Mouse (Mus musculus): ENCODE measurements around the gene Tagln2.

The Tagln2 gene

GRCm38 (mm10) chr1:172499765-172500441 is at the start of gene Tagln2:
Gene Tagln2, plus strand, starts transcription at chr1:172500047.
- DNase-seq (ENCODE audit: low spot score in 2 of 2): no peak

GRCm38 (mm10) chr1:172450226-172450625 is 49.6 kb upstream of the Tagln2 start:
- no peak for DNase-seq (ENCODE audit: low spot score in 2 of 2)

- no peak for DNase-seq (ENCODE audit: low spot score in 2 of 2)
Measured at GRCm38 (mm10) chr1:172450848-172451470, 48.9 kb upstream of the Tagln2 start.

DNA sequence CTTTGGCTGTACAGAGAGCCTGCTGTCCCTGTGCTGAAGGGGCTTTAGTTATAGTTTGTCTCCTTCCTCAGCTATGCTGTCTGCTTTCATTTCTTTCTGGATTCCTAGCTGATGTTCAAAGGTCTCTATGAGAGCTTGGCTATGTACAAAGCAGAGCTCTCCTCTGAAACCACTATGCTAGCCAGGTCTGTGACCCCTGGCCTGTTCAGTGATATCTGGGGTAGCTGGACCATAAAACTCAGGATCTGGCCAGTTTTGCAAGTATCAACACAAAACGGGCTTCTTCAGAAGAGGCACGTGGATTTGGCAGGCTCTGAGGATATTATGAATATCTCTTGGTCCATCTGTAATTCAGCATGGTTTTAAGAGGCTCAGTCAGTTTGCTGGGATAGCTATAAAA is 46.9 kb upstream of the Tagln2 start:
- DNase-seq (ENCODE audit: low spot score in 2 of 2): no peak

- DNase-seq (ENCODE audit: low spot score in 2 of 2): no peak
Measured at GRCm38 (mm10) chr1:172453810-172454209, 46.0 kb upstream of the Tagln2 start.

DNA sequence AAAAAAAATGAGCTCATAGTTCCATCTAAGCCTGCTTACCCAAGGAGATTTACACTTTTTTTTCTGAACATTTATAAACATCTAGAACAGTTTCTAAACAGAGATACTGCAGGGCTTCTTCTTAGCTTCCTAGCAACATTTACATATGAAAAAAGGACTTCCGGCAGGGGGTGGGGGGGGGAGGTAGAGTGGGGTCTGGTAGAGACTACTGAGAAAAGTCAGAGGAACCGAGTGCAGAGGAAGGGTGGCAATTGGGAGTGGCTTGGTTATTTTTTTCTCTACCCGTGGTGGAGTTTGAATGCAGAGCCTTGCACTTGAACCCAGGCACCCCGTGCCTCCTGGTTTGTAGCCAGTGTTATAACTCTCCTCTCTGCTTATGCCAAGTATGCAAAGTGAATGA is 44.4 kb upstream of the Tagln2 start:
- DNase-seq (ENCODE audit: low spot score in 2 of 2): no peak

DNA sequence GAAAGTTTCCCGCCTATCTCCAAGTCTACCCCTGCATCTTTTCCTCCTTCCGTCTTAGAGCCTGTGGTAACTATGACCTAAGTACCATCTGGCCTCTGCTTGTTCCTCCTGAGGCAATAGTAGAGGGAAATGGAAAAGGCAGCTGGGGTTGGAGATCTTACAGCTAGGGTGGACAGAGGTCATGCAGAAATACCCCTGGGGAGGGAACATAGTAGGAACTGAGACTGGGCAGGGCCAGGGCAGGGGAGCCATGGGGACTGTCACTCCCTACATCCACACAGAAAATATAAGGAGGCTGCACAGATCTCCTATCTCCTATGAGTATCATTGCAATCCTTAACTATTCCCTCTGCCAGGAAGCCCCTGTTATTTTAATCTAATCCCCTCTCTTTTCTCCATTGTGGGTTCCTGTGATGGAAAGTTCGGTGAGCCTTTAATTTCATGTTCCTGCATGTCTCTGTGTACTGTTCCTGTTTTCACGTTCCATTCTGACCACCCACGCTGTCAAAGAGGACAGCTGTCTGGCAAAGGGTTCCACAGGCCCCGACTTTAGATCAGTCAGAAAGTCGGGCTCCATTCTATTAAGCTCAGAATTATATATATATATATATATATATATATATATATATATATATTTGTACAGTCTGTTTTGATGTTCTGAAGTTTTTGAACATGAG is 43.7 kb upstream of the Tagln2 start:
- DNase-seq (ENCODE audit: low spot score in 2 of 2): no peak

DNA sequence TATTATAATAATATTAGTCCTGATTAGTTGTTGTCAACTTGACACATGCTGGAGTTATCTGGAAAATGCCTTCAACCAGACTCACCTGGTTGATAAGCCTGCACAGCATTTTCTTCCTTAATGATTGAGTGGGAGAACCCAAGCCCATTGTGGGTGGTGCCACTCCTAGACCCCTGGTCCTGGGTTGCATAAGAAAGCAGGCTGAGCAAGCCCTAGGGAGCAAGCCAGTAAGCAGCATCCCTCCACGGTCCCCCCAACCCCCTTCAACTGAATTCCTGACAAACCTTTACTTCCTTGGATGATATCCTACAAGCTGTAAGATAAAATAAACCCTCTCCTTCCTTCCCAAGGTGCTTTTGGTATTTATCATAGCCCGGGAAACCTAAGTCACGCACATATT is 42.7 kb upstream of the Tagln2 start:
- no peak for DNase-seq (ENCODE audit: low spot score in 2 of 2)

GRCm38 (mm10) chr1:172458041-172458440 is 41.8 kb upstream of the Tagln2 start:
- DNase-seq (ENCODE audit: low spot score in 2 of 2): no peak

GRCm38 (mm10) chr1:172461602-172462001 is 38.2 kb upstream of the Tagln2 start:
- no peak for DNase-seq (ENCODE audit: low spot score in 2 of 2)

- no peak for DNase-seq (ENCODE audit: low spot score in 2 of 2)
Measured at GRCm38 (mm10) chr1:172462534-172462933, 37.3 kb upstream of the Tagln2 start.

DNA sequence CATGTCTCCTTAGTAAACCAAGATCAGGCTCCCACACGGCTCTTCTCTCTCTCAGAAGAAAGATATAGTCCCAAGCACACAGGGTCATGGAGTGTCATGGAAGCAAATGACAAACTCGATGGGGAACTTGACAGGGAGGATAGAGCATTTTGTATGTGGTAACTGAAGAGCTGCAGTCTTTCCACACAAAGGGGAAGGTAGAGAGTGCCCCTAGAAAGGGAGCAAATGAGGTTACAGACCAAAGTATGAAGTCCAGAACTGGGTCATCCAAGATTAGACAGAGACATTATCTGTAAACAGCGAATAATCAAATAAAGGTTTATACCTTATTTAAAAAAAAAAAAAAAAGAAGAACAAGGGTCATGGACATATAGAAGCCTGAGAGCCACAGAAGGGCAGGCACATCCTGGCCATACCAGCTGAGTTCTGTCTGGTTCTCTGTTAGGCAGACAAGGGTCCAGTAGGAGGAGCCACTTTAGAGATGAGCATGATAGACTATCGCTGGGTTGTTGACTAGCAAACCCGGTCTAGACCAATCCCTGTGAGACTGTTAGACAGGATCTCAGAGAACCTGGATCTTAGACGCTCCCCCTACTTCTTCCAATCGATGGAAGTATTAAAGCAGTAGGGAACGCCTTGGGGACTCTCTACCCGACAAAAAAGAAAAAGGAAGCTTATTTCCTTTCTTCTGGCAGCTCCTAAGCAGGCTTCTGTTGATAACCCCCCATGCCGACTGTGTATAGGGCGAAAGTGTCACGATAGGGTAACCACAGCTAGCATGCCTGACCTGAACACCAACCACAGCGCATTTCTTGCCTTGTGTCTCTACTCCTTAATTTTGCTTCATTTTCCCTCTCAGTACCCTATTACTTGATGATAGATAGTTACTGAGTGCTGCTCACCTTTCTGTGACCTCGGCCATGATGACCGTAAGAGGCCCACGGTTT is 36.2 kb upstream of the Tagln2 start:
- no peak for DNase-seq (ENCODE audit: low spot score in 2 of 2)

GRCm38 (mm10) chr1:172468301-172468877 is 31.5 kb upstream of the Tagln2 start:
- no peak for DNase-seq (ENCODE audit: low spot score in 2 of 2)

DNA sequence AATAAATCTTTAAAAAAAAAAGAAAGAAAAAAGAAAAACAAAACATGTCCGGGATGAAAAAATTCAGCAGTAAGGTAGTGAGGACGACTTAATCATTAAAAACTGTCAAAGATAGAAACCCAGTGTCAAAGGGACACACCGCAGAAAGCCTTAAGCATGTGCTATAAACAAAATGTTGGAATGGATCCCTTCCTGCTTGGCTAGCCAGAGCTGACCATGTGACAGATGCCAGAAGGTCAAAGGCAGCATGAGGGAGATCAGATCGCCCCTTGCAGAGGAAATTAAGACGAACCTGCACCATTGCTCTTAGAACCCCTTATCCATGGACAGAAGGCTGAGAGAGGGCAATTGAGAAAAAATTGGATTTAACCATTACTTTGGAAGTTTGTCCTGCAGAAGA is 30.5 kb upstream of the Tagln2 start:
- no peak for DNase-seq (ENCODE audit: low spot score in 2 of 2)

- DNase-seq (ENCODE audit: low spot score in 2 of 2): no peak
Measured at GRCm38 (mm10) chr1:172469810-172470448, 29.9 kb upstream of the Tagln2 start.

DNA sequence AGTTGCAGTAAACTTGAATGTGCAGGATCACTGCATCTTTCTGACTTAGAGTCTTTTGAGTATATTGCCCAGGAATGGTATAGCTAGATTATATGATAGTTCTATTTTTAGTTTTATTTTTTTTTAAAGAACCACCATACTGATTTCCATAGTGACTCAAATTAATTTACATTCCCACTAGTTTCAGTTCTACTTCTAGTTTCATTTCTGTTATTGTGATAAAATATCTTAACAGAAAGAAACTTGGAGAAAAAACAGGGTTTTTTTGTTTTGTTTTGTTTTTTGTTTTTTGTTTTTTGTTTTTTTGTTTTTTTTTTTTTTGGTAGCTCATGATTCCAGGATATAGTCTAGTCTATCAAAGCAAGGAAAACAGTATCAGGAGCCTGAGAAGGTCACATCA is 26.9 kb upstream of the Tagln2 start:
- no peak for DNase-seq (ENCODE audit: low spot score in 2 of 2)

GRCm38 (mm10) chr1:172474196-172474595 is 25.7 kb upstream of the Tagln2 start:
- no peak for DNase-seq (ENCODE audit: low spot score in 2 of 2)

GRCm38 (mm10) chr1:172475054-172475741 is 24.6 kb upstream of the Tagln2 start, which contains the start of gene Slamf9:
Gene Slamf9, plus strand, starts transcription at chr1:172475358.
- no peak for DNase-seq (ENCODE audit: low spot score in 2 of 2)

DNA sequence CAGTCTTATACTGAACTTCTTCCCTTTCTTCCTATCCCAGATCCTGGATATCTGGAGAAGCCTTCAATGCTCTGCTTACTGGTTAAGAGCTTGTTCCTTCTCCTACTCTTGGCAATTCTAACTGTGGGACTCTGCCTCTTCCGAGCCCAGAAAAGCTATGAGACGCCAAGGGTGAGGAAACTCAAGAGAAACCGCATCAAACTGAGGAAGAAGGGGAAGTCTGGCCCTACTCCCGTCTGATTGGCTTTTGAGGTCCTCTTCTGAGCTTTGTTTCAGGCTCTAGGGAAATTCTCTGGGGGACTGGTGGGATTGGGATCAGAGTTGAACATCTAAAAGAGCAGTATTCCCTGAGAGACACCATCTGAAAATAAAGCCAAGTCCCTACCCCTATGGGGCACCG is 21.8 kb upstream of the Tagln2 start:
- DNase-seq (ENCODE audit: low spot score in 2 of 2): no peak

DNA sequence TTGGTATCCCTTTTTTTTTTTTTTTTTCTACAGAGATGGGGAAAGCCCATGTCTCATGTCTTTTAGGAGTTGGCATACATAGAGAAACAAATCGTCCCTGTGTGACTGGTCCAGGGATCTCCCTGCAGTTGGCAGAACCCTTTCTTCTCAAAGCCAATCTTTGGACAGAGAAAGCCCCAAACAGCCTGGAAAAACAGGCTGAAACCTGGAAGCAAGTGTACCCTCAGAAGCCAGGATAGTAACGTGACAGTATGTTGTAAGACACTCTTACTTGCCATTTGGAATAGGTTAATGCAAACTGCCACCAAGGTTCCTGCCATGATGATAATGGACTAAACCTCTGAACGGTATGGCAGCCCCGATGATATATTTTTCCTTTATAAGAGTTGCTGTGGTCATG is 19.5 kb upstream of the Tagln2 start:
- DNase-seq (ENCODE audit: low spot score in 2 of 2): no peak
